Mouse (Mus musculus) forelimb bud, embryonic 11.5 days (tissue): ENCODE results near the gene Olfr111.
"Not testable (repeated sequence)": the region's sequence is repeated elsewhere in the genome, so short reads cannot be mapped to it uniquely, and the experiment has no call there.

ENCODE experiments used
- DNase-seq: peaks from one replicate; pipeline ENCODE4 v3.0.0-alpha.2; 2012; ENCODE audit warnings: low read depth, low spot score

Gene Olfr111

GRCm38 (mm10) chr17:37507730-37508129 is at the start of gene Olfr111:
Gene Olfr111, plus strand, starts transcription at chr17:37508030.
- no peak for DNase-seq

- no peak for DNase-seq
Measured at GRCm38 (mm10) chr17:37458616-37459015, 49.2 kb upstream of the Olfr111 start, which contains the start of gene Olfr109. Gene Olfr109, plus strand, starts transcription at chr17:37458916.

DNA sequence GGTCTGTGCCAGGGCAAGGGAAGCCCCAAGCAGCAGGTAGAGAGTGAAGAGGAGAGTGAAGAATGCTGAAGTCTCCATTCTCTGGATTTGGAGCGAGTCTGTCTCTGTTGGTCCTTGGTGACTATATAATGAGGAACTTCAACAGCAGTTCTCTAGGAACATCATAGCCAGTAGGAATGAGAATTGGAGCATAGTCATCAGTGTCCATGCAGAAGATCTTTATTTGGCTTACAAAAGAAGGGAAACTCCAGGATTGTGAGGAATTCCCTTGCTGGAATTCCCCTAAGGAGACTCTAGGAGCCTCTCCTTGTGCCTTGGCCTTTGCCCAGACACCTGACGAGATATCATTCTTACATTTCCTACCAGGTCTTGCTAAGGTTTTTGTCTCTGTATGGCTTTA is 24.4 kb upstream of the Olfr111 start, which contains the start of gene H2-M2:
H2-M2 (minus strand) TSS at position 101 of the 400 bp plus-strand sequence.
- no peak for DNase-seq

DNA sequence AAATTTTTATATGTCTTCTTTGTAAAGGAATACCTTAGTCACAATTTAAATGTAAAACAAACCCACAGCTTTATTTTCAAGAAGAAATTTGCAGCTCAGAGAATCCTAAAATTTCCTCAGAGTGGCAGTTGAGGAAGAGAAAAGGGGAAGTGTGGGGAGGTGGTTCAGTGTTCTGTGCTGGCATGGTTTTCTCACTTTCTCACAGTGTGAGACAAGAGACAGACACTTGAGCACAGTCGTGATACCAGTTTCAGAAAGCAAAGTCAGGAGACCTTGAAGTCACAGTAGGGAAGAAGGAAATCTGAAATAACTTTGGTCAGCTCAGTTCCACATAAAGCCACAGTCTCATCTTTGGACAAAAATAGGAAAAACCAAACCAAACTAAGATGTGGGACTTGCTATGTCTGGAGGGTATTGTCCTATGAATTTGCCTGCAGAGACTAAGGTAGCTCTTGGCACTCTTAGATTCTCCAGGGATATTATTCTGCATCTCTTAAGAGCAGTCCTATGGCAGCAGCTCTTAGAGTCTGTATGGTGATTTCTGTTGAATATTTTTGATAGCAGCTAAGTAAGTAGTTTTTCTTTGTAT is 15.8 kb upstream of the Olfr111 start, which contains the start of gene Olfr110:
Olfr110 (plus strand) TSS at position 539 of the 589 bp plus-strand sequence.
- no peak for DNase-seq

- not testable (repeated sequence) for DNase-seq
Measured at GRCm38 (mm10) chr17:37524612-37525011, 16.8 kb downstream of the Olfr111 start.

DNA sequence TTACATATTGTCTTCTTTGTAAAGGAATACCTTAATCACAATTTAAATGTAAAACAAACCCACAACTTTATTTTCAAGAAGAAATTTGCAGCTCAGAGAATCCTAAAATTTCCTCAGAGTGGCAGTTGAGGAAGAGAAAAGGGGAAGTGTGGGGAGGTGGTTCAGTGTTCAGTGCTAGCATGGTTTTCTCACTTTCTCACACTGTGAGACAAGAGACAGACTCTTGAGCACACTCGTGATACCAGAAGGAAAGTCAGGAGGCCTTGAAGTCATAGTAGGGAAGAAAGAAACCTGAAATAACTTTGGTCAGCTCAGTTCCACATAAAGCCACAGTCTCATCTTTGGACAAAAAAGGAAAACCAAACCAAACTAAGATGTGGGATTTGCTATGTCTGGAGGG is 17.6 kb downstream of the Olfr111 start:
- not testable (repeated sequence) for DNase-seq

DNA sequence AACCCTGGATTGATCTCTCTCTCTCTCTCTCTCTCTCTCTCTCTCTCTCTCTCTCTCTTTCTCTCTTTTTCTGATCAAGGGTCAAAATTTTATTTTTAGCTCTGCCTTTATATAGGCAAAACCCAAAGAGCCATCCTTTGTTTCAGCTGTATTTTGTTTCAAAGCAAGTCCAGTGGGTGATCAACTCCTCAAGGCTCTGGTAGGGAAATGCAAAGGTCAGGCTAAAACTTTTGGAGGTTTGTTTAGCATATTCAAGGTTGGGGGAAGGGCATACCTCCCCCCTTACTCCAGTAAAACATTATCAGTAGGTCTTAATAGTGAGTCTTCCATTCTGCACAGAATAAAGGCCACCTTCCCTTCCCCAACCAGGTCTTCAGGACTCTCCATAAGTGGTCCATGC is 27.3 kb downstream of the Olfr111 start:
- no peak for DNase-seq

DNA sequence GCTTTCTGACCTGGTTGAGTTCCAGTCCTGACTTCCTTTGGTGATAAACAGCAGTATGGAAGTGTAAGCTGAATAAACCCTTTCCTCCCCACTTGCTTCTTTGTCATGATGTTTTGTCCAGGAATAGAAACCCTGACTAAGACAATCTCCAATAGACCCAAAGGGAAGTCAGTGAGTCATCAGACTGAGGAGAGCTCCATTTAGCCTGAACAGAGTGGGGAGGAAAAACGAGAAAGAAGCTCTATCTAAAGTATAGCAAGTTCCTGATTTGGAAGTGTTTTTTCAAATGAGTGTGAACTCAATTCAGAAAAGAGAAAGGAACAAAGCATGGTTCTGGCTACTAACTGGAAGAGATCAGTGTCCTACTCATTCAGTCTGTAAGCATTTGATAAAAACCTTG is 30.6 kb downstream of the Olfr111 start:
- not testable (repeated sequence) for DNase-seq

DNA sequence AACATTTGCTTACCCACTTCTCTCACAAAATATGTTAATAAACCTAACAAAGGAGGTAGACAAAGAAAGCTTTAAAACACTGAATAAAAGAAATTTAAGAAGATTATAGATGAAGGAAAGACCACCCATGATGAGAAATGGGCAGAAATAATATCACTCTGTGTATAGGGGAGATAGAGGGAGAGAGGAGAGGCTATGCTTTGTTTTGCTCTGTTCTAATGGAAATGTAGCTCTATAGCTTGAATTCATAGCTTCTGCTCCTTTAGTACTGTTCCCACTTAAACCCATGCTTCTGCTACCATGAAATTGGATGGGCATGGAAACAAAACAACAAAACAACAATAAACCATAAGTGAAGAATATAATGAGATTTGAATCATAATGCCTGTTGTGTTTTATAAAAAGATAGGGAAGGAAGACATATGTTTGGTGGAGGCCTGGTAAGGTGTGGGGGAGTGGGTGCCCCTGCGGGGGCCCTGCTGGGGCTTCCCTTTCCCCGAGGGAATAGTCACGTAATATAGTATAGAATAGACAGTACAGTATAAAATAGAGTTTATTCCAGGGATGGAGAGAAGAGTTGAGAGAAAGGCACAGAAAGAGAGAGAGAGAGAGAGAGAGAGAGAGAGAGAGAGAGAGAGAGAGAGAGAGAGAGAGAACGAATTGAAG is 33.8 kb downstream of the Olfr111 start:
- DNase-seq = no peak

DNA sequence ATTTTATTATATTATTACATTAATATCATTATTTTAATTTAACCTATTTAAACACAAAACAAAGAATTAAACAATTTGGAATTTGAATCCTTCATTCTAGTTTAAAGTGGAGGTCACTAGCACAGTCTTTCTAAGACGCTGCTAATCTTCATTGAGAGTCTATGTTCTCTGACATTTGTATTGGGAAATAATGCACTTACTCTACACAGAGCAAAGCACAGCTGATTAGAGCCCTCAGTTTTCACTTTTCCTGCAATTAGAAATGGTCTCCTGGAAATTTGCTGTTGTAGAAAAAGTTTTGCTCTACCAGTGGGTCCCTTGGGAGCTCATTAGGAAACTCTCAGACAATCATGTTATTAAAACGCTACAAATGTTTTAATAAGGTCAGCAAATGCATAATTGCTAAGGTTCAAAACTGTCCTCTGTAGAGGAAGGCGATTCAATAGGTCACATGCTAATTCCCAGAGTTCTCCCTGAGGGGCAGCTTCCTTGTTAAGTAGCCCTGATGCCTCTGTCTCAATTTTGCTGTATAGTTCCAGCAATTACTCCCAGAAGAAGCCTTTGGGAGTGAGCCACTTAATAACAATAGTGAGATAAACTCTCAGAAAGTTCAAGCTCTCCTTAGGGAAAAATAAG is 36.1 kb downstream of the Olfr111 start:
- DNase-seq = no peak

- DNase-seq = no peak
Measured at GRCm38 (mm10) chr17:37558913-37559615, 51.2 kb downstream of the Olfr111 start.

- DNase-seq = no peak
Measured at GRCm38 (mm10) chr17:37569351-37569750, 61.5 kb downstream of the Olfr111 start, which contains the start of gene Olfr112. Gene Olfr112, minus strand, starts transcription at chr17:37569451.

DNA sequence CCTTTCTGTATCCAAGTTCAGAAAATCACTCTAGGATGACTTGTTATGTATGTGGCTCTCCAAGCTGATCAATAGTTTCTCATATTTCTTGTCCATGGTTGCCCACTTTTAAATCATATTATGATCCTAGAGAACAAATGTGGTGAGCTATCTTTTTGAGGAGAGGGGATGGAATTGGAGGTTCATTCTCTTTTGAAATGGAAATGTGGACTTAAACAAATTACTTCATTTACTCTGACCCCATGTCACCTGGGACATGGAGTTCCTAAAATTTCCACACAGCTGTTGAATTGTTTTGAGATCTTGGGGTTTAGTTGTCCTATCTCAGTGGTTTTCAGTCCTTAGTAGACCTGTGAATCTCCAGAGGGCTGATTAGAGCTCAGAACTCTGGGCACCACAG is 69.7 kb downstream of the Olfr111 start, which contains the start of gene Olfr113:
Olfr113 (minus strand) TSS at position 101 of the 400 bp plus-strand sequence.
- no peak for DNase-seq
